Mouse (Mus musculus): ENCODE data around the gene Pcnx. TPM values are rescaled to one million over a fixed set of nuclear protein-coding genes. Genes with fewer than 3 reads are reported as not detected.

The Pcnx gene
- polyA plus RNA-seq, 1 experiment from 2014 or later, result 5.1 TPM

DNA sequence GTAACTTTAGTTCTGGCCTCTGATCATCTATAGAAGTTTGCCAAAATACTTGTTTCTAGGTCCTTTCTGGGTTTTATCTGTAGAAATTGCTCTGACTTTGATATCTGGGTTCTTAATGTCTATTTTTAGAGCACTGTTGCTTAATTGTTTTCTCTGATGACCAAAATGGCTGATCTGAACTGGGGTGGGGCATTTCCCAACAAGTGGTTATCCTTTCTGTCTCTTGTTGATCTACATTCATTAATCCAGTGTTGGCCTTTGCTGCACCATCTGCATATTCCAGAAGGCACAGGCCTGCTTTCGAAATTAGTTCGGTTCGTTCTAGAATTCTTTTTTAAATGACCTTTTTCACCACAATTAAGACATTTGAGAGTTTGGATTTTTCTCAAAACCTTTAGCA is 20.3 kb downstream of the Pcnx start:
- Histone ChIP-seq H3K9me3 (ENCODE audit: control insufficient read depth, low read length) (no peaks in the 10 kb centered on the region), H3K4me2 (replicated peaks; ENCODE audit: low read depth) (no peak overlapping the region), H3K4me3 (ENCODE audit: low read depth, low read length) (no peak overlapping the region), H3K27ac (replicated peaks) (no peak overlapping the region), H3K36me3 (ENCODE audit: control insufficient read depth, insufficient read depth, low read length) (no peaks in the 10 kb centered on the region), H3K9ac (ENCODE audit: low read length) (no peak overlapping the region), H3K27me3 (ENCODE audit: control insufficient read depth, insufficient read depth, low read length) (no peaks in the 10 kb centered on the region), H3K4me1 (replicated peaks; ENCODE audit: control insufficient read depth, insufficient read depth) (no peaks in the 10 kb centered on the region)
- ATAC-seq (ENCODE audit: low FRiP score, low TSS enrichment) (no peak), DNase-seq (ENCODE audit: low spot score) (no peak)
- 91% methylated on average over 3 of the region's 3 CpGs for WGBS
- TF ChIP-seq EP300 (optimal IDR thresholded peaks at IDR 0.05) (no peak), CTCF (IDR thresholded peaks at IDR 0.05; ENCODE audit: low read depth) (no peak)

DNA sequence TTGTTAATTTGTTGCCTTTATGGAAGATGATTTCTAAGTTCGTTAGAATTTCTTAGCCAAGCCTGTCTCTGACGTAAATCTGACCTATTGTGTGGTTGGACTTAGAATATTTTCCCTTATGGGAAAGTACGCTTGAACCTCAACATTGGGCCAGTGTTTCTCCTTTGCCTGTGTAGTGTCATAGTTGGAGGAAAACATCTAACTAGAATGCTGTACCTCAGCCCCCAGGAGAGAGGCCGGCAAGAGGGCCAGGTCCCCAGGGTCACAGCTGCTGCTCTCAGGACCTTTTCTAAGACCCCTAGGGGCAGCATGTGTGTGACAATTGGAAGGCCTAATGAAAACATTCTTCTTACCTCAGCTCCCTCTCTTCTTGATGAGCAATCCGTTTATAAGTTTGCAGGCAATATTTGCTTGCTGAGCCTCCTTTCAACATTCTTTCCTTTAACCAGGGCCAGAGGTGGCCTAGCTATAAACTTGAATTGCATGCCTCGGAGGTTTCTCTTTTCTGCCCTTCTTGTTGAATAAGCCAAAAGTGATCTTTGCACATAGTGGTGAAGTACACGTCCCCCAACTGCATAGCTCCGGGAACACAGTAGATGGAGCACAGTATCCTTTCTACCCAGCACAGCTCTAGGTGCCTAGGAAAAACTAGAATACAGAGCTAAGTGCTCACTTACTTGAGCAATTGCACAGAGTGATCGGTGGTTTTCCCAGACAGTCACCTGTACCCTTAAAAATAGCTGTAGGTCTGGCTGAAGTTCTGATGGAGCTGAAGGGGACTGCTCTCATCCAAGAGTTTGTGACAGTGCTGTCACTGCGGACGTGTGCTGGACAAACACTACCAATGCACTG is 23.7 kb downstream of the Pcnx start:
- no peak for TF ChIP-seq EP300 (optimal IDR thresholded peaks at IDR 0.05)
- no peak for TF ChIP-seq CTCF (IDR thresholded peaks at IDR 0.05; ENCODE audit: low read depth)

DNA sequence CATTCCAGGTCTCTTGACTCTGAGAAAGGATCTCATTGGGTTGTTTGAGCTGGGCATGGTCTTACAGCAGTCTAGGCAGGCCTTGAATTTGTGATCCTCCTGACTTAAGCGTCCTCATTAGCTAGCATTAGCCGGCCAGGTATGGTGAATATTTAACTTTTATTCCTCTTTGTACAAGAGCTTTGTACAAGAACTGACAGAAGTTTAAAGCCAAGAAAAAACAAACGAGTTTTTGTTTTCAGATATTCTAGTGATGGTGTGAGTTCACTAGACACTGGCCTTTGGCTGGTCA is 24.2 kb downstream of the Pcnx start:
- no peak for ATAC-seq (ENCODE audit: low FRiP score, low TSS enrichment)
- no peak overlapping the region for H3K27ac ChIP-seq (replicated peaks)

More for the DNA sequence above, 23.7 kb downstream of the Pcnx start:
- DNase-seq (ENCODE audit: low spot score), result no peak
- H3K27me3 ChIP-seq (ENCODE audit: control insufficient read depth, insufficient read depth, low read length), result no peaks in the 10 kb centered on the region
- ATAC-seq (ENCODE audit: low FRiP score, low TSS enrichment), result no peak
- no peaks in the 10 kb centered on the region for H3K4me1 ChIP-seq (replicated peaks; ENCODE audit: control insufficient read depth, insufficient read depth)
- 58% methylated on average over 11 of the region's 11 CpGs for WGBS
- no peak overlapping the region for H3K27ac ChIP-seq (replicated peaks)
- no peak overlapping the region for H3K4me3 ChIP-seq (ENCODE audit: low read depth, low read length)
- H3K4me2 ChIP-seq (replicated peaks; ENCODE audit: low read depth), result no peak overlapping the region
- H3K9ac ChIP-seq (ENCODE audit: low read length), result no peak overlapping the region
- H3K36me3 ChIP-seq (ENCODE audit: control insufficient read depth, insufficient read depth, low read length), result no peaks in the 10 kb centered on the region
- no peaks in the 10 kb centered on the region for H3K9me3 ChIP-seq (ENCODE audit: control insufficient read depth, low read length)

DNA sequence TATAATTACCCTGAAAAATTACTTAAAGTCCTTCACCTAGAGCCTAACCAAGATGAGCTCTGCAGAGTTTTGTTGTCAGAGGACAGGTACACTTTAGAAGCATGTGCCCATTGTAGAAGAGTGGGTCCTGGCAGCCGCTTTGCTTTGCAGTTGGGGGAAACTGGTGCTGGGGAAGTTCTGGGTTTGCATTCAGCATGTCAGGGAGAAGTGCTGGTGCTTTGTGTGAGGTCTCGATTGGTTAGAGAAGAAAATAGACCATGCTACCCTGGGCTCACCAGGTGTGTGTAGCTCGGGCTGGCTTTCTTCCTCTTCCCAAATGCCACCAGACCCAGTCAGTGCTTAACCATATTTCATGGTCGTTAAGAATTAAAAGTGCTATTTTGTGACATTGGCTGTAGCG is 25.2 kb downstream of the Pcnx start:
- no peak overlapping the region for H3K27ac ChIP-seq (replicated peaks)

More for the DNA sequence above, 24.2 kb downstream of the Pcnx start:
- no peaks in the 10 kb centered on the region for H3K9me3 ChIP-seq (ENCODE audit: control insufficient read depth, low read length)
- H3K4me2 ChIP-seq (replicated peaks; ENCODE audit: low read depth), result no peak overlapping the region
- WGBS, result 55% methylated on average over 3 of the region's 3 CpGs
- H3K4me1 ChIP-seq (replicated peaks; ENCODE audit: control insufficient read depth, insufficient read depth), result no peaks in the 10 kb centered on the region
- DNase-seq (ENCODE audit: low spot score), result no peak
- H3K27me3 ChIP-seq (ENCODE audit: control insufficient read depth, insufficient read depth, low read length), result no peaks in the 10 kb centered on the region
- H3K4me3 ChIP-seq (ENCODE audit: low read depth, low read length), result no peak overlapping the region
- H3K36me3 ChIP-seq (ENCODE audit: control insufficient read depth, insufficient read depth, low read length), result no peaks in the 10 kb centered on the region
- TF ChIP-seq CTCF (IDR thresholded peaks at IDR 0.05; ENCODE audit: low read depth), result no peak
- no peak overlapping the region for H3K9ac ChIP-seq (ENCODE audit: low read length)

GRCm38 (mm10) chr12:81885982-81886381 is 26.2 kb downstream of the Pcnx start:
- ATAC-seq (ENCODE audit: low FRiP score, low TSS enrichment), result no peak

More for the DNA sequence above, 25.2 kb downstream of the Pcnx start:
- DNase-seq (ENCODE audit: low spot score), result no peak
- Histone ChIP-seq H3K4me3 (ENCODE audit: low read depth, low read length) (no peak overlapping the region), H3K36me3 (ENCODE audit: control insufficient read depth, insufficient read depth, low read length) (no peaks in the 10 kb centered on the region), H3K27me3 (ENCODE audit: control insufficient read depth, insufficient read depth, low read length) (no peaks in the 10 kb centered on the region), H3K9ac (ENCODE audit: low read length) (no peak overlapping the region), H3K9me3 (ENCODE audit: control insufficient read depth, low read length) (no peaks in the 10 kb centered on the region), H3K4me2 (replicated peaks; ENCODE audit: low read depth) (no peak overlapping the region), H3K4me1 (replicated peaks; ENCODE audit: control insufficient read depth, insufficient read depth) (no peaks in the 10 kb centered on the region)
- TF ChIP-seq CTCF (IDR thresholded peaks at IDR 0.05; ENCODE audit: low read depth) (no peak), EP300 (optimal IDR thresholded peaks at IDR 0.05) (no peak)
- 77% methylated on average over 5 of the region's 5 CpGs for WGBS
- no peak for ATAC-seq (ENCODE audit: low FRiP score, low TSS enrichment)

DNA sequence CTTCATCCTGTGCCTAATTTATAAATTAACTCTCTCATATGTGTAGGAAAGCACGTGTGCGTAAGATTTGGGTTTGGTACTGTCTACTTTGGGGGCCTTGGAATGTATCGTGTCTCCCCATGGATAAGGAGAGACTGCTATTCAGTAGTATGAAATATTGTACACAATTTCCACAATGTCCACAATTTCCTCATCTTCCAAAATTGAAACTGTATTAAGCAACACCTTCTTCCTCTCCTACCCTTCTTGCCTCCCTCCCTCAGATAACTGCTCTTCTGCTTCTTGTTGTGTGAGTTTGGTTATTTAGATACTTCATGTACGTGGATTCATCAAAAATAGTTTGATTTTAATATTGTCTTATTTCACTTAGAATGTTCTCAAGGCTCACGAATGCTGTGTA is 29.1 kb downstream of the Pcnx start:
- Histone ChIP-seq H3K27ac (replicated peaks) (no peak overlapping the region), H3K4me2 (replicated peaks; ENCODE audit: low read depth) (no peak overlapping the region), H3K4me1 (replicated peaks; ENCODE audit: control insufficient read depth, insufficient read depth) (no peaks in the 10 kb centered on the region), H3K9ac (ENCODE audit: low read length) (no peak overlapping the region), H3K36me3 (ENCODE audit: control insufficient read depth, insufficient read depth, low read length) (no peaks in the 10 kb centered on the region), H3K9me3 (ENCODE audit: control insufficient read depth, low read length) (no peaks in the 10 kb centered on the region), H3K27me3 (ENCODE audit: control insufficient read depth, insufficient read depth, low read length) (no peaks in the 10 kb centered on the region), H3K4me3 (ENCODE audit: low read depth, low read length) (no peak overlapping the region)
- ATAC-seq (ENCODE audit: low FRiP score, low TSS enrichment) (no peak), DNase-seq (ENCODE audit: low spot score) (no peak)
- no peak for TF ChIP-seq CTCF (IDR thresholded peaks at IDR 0.05; ENCODE audit: low read depth)
- 88% methylated on average over 5 of the region's 5 CpGs for WGBS

More at GRCm38 (mm10) chr12:81885982-81886381, 26.2 kb downstream of the Pcnx start:
- Histone ChIP-seq H3K9me3 (ENCODE audit: control insufficient read depth, low read length) (no peaks in the 10 kb centered on the region), H3K36me3 (ENCODE audit: control insufficient read depth, insufficient read depth, low read length) (no peaks in the 10 kb centered on the region), H3K4me1 (replicated peaks; ENCODE audit: control insufficient read depth, insufficient read depth) (no peaks in the 10 kb centered on the region), H3K27me3 (ENCODE audit: control insufficient read depth, insufficient read depth, low read length) (no peaks in the 10 kb centered on the region), H3K27ac (replicated peaks) (no peak overlapping the region), H3K9ac (ENCODE audit: low read length) (no peak overlapping the region), H3K4me3 (ENCODE audit: low read depth, low read length) (no peak overlapping the region), H3K4me2 (replicated peaks; ENCODE audit: low read depth) (no peak overlapping the region)
- 43% methylated on average over 4 of the region's 4 CpGs for WGBS
- TF ChIP-seq CTCF (IDR thresholded peaks at IDR 0.05; ENCODE audit: low read depth) (no peak), EP300 (optimal IDR thresholded peaks at IDR 0.05) (no peak)
- no peak for DNase-seq (ENCODE audit: low spot score)

Data from stomach, postnatal 0 days (tissue).